Mouse (Mus musculus): ENCODE results near the gene Fbxw4.

DNA sequence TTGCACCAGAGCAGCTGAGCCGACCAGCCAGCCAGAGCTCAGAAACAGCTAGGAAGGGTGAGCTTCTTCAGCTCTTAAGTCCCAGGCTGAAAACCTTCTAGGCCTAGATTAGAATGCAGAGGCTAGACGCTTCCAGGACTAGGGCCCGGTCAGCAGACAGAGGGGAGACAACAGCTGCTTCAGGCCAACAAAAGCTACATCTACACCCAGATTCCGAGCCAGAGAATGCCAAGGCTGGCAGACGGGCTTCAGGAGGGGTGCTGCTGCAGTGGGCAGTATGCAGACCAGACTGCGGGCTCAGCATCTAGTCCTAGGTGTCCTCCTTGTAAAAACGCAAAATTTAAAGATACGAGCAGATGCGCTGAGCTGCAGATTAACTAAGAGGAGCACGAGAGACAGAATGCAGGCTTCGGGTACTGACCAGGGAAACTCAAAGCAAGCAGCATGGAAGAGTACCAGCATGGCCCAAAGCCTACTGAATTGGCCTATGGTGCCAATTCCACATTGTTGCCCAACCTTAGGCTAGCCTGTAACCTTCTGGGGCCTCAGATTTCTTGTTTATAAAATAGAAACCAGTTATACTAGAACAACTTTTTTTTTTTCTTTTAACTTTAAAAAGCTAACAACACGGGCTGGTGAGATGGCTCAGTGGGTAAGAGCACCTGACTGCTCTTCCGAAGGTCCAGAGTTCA, 51.3 kb downstream of the Fbxw4 start:
- TF ChIP-seq CTCF (IDR thresholded peaks at IDR 0.05; ENCODE audit: borderline replicate concordance, extremely low read depth, insufficient read depth, insufficient read length) (no peak), POLR2A (IDR thresholded peaks at IDR 0.05; ENCODE audit: borderline replicate concordance, extremely low read depth, insufficient read depth, insufficient read length, poor library complexity, severe bottlenecking) (no peak)
